Mouse (Mus musculus) left cerebral cortex, adult 2 months (tissue): ENCODE measurements around the gene Dzip1. TPM values are rescaled to one million over a fixed set of nuclear protein-coding genes. Genes with fewer than 3 reads are reported as not detected.

ENCODE experiments used
- DNase-seq, 2 experiments: peaks; one replicate each; pipeline ENCODE4 v3.0.0; 2021 to 2022; ENCODE audit warnings: low spot score in 2 of 2, mixed read lengths in 1 of 2; ENCODE audit errors: extremely low spot score in 1 of 2
- H3K27ac ChIP-seq: fragments of 200-600 bp; 2 replicates; pipeline ENCODE4 v1.8.1; 2022
- H3K4me3 ChIP-seq: fragments of 200-600 bp; 2 replicates; pipeline ENCODE4 v1.8.1; 2022
- CTCF ChIP-seq: fragments of 200-600 bp; IDR thresholded peaks from 2 replicates; pipeline ENCODE4 v1.8.1; 2022; ENCODE audit warnings: antibody characterized with exemption, mild to moderate bottlenecking, moderate library complexity
- intact Hi-C: fragments of 180-260 bp; cut with DNase I; formaldehyde crosslinking; loops from one replicate; pipeline ENCODE4 v1.15.1; 2025
- total RNA-seq, 2 experiments: library from RNA; stranded (reverse); gene quantifications; 2 replicates each; pipeline ENCODE4 v1.2.3; 2021

Dzip1 gene
- total RNA-seq, 2 experiments from 2014 or later, result 101 to 117 TPM

DNA sequence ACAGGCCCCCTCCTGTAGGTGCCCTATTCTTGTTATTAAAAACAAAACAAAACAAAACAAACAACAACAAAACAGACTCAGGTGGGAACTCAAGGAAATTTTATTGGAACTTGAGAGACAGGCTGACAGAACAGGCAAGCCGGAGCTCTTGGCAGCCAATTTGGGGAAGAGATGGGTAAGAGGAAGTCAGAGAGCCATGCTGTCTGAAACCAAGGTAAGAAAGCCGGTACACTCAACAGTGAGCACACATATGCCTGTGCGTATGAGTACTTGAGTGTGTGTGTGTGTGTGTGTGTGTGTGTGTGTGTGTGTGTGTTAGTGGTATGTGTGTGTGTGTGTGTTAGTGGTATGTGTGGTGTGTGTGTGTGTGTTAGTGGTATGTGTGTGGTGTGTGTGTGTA, 82.9 kb downstream of the Dzip1 start:
- intact Hi-C loops, result no loop called here
- TF ChIP-seq CTCF, result no peak
- no peak for DNase-seq
- Histone ChIP-seq H3K4me3 (no peak overlapping the region), H3K27ac (no peak overlapping the region)

- Histone ChIP-seq H3K4me3 (no peak overlapping the region), H3K27ac (no peak overlapping the region)
- DNase-seq, result no peak
- no peak for TF ChIP-seq CTCF
- intact Hi-C loops, result no loop called here
Measured at GRCm38 (mm10) chr14:118840027-118840426, 85.2 kb downstream of the Dzip1 start.

DNA sequence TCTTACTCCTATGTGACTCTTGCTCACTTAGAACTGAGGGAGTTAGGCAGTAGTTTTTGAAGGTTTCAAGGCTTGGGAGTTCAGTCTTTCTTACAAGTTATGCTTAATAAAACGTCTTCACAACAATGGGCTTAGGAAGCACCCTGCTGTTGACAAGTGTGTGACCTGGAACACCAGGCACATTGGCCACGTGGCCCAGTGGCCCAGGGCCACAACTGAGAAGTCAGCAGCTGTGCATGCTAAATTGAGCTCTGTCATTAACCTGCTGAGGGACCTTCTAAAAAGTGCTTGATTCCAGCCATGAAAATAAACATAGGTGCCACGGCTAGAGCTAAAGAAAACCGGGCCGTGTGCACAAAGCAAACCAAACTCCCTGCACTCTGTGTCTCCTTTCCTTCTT, 85.8 kb downstream of the Dzip1 start:
- no peak overlapping the region for H3K4me3 ChIP-seq
- intact Hi-C loops, result no loop called here
- H3K27ac ChIP-seq, result no peak overlapping the region
- no peak for TF ChIP-seq CTCF
- no peak for DNase-seq

DNA sequence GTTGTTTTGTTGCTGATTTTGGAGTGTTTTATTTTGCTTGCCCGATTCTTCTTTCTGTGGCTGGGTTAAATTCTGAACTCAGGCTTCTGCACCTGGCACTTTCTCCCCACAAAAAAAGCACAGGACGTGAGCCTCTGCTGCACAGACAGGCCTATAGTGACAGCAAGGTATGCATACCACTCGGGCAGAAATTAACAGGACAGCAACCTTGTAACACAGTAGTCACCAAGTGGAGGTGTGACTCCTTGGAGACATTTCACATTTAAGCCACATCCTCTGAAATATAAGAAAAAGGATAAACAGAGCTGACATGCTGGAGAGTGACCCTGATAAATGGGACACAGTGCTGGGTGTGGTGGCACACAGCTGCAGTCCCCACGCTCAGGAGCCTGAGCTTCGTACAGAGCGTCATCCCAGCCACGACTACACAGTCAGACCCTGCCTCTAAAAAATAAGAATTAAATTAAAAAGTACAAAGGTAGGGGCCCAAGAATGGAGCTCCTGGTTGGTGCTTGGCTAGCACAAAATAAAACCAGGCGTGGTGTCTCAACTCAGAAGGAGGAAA, 86.6 kb downstream of the Dzip1 start:
- no peak for DNase-seq
- intact Hi-C loops, result no loop called here
- no peak for TF ChIP-seq CTCF
- no peak overlapping the region for H3K27ac ChIP-seq
- no peak overlapping the region for H3K4me3 ChIP-seq

GRCm38 (mm10) chr14:118836754-118837153, 88.5 kb downstream of the Dzip1 start:
- Histone ChIP-seq H3K4me3 (no peak overlapping the region), H3K27ac (no peak overlapping the region)
- intact Hi-C loops, result no loop called here
- no peak for DNase-seq
- no peak for TF ChIP-seq CTCF

- TF ChIP-seq CTCF, result no peak
- intact Hi-C loops, result no loop called here
- DNase-seq, result no peak
- Histone ChIP-seq H3K27ac (no peak overlapping the region), H3K4me3 (no peak overlapping the region)
Measured at GRCm38 (mm10) chr14:118836145-118836544, 89.1 kb downstream of the Dzip1 start.

GRCm38 (mm10) chr14:118834313-118834712, 90.9 kb downstream of the Dzip1 start:
- intact Hi-C loops, result no loop called here
- DNase-seq, result no peak
- Histone ChIP-seq H3K27ac (no peak overlapping the region), H3K4me3 (no peak overlapping the region)
- no peak for TF ChIP-seq CTCF

DNA sequence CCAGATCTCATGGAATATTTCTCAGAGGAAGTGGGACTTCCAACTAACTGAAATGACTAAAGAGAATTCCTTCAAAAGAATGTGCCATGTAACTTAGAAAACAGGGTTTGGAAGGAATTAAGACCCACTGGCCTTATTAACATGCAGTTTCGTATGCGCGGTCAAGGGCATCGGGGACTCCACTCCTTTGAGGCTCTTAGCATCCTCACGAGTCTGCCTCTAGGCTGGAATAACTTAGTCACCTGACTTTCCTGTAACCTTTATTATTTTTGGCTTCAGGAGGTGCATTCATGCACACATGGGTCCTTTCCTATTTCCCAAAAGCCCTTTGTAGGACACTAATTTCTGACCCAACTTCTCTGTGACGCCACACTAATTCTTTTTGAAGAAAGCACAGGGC, 92.0 kb downstream of the Dzip1 start:
- DNase-seq, result no peak
- TF ChIP-seq CTCF, result no peak
- intact Hi-C loops, result no loop called here
- H3K27ac ChIP-seq, result no peak overlapping the region
- no peak overlapping the region for H3K4me3 ChIP-seq

DNA sequence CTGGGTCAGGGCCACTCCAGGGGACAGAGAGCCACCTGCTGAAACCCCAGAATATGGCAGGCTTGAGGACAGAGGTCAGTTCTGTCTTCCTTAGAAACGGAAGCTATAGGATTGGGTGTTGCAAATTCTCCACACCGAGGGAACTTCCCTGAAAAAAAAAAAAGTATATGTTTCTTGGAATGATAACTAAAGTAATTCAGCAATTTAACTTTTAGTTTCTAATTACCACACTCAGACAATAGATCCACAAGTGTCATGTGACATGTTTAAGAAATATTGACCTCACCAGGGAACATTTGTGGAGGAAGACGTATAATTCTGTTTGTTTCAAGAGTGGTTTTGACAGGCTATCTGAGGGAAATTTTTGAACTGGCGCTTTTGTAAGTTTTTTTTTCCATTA, 93.7 kb downstream of the Dzip1 start:
- Histone ChIP-seq H3K27ac (no peak overlapping the region), H3K4me3 (no peak overlapping the region)
- no peak for TF ChIP-seq CTCF
- no peak for DNase-seq
- intact Hi-C loops, result no loop called here

GRCm38 (mm10) chr14:118829331-118830095, 95.7 kb downstream of the Dzip1 start:
- intact Hi-C loops, result no loop called here
- DNase-seq, result peak in 1 of 2 experiments; percentile 22

DNA sequence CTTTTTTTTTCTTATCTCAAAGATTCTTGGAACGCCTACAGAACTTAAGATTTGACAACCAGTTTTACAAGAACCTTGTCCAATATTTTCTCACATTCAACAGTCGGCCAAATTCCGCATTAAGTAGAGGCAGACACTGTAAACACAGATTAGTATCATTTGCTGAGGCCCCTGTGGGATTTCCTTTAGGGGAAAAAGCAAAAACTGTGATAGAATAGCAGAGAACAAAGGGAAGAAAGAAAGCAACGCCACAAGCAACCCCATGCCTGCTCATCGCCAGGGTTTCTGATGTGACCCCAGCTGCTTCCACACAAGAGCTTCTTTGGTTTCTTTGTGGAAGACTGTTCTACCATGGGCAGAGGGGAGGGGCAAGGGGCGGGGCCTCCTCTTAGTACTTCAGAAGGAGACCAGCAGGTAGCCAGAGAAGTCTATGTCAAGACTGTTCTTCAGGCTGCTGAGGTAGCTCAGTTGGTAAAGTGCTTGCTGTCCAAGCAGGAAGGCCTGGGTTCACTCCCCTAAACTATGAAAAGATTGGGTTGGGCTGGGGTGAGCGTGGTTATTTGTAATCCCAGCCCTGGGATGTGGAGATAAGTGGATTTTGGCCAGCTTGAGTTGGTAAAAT, 97.9 kb downstream of the Dzip1 start:
- intact Hi-C loops, result no loop called here
- H3K4me3 ChIP-seq, result no peak overlapping the region
- H3K27ac ChIP-seq, result no peak overlapping the region
- no peak for DNase-seq
- no peak for TF ChIP-seq CTCF

More at GRCm38 (mm10) chr14:118829331-118830095, 95.7 kb downstream of the Dzip1 start:
- no peak overlapping the region for H3K4me3 ChIP-seq
- H3K27ac ChIP-seq, result no peak overlapping the region
- TF ChIP-seq CTCF, result no peak

GRCm38 (mm10) chr14:118826346-118826745, 98.9 kb downstream of the Dzip1 start:
- TF ChIP-seq CTCF, result no peak
- intact Hi-C loops, result no loop called here
- Histone ChIP-seq H3K27ac (no peak overlapping the region), H3K4me3 (no peak overlapping the region)
- no peak for DNase-seq

Other genes with a start within 250 kb of the Dzip1 start
- gene Abcc4, start 219.2 kb downstream of the Dzip1 start, total RNA-seq, result 10 to 100 TPM in 1 of 2 experiments, 1 to 10 TPM in 1; 9.5 to 11.0 TPM
- gene Cldn10, start 137.6 kb downstream of the Dzip1 start, total RNA-seq, result 10 to 100 TPM; 25.8 to 25.9 TPM
- 10 to 100 TPM; 37.2 to 38.7 TPM for gene Dnajc3, start 12.5 kb upstream of the Dzip1 start, total RNA-seq
- gene Uggt2, start 174.0 kb upstream of the Dzip1 start, total RNA-seq, result 10 to 100 TPM; 29.2 to 33.8 TPM
- 10 to 100 TPM; 61.7 to 71.9 TPM for gene Hs6st3, start 212.9 kb upstream of the Dzip1 start, total RNA-seq